Mouse (Mus musculus) intestine, postnatal 0 days (tissue): ENCODE data around the gene Sppl3. TPM values are rescaled to one million over a fixed set of nuclear protein-coding genes. Genes with fewer than 3 reads are reported as not detected.
A peak's percentile ranks its signal among the peaks of the same experiment; 100 is the strongest.

Experiments
- ATAC-seq: fragments of 200-750 bp; cut with Nextera tagmentation; 2 replicates; pipeline ENCODE4 v1.8.0; 2017; ENCODE audit warnings: mild to moderate bottlenecking, moderate TSS enrichment, moderate library complexity
- H3K27ac ChIP-seq: fragments of 300-500 bp; sonication (generic); 2 replicates; pipeline ENCODE4 v1.5.1; 2014; ENCODE audit warnings: mild to moderate bottlenecking, low read depth, low read length, moderate library complexity
- H3K27me3 ChIP-seq: fragments of 300-500 bp; sonication (generic); replicated peaks from 2 replicates; pipeline ENCODE4 v1.6.1; 2014; ENCODE audit warnings: low read length, mixed read lengths; ENCODE audit not compliant: control insufficient read depth, insufficient read depth
- H3K36me3 ChIP-seq: fragments of 300-500 bp; sonication (generic); 2 replicates; pipeline ENCODE4 v1.6.1; 2014; ENCODE audit warnings: mild to moderate bottlenecking, moderate library complexity; ENCODE audit not compliant: control insufficient read depth, insufficient read depth
- H3K4me1 ChIP-seq: fragments of 300-500 bp; sonication (generic); replicated peaks from 2 replicates; pipeline ENCODE4 v1.6.1; 2014; ENCODE audit warnings: antibody characterized with exemption, low read length, mixed read lengths; ENCODE audit not compliant: control insufficient read depth, insufficient read depth
- H3K4me2 ChIP-seq: fragments of 300-500 bp; sonication (generic); replicated peaks from 2 replicates; pipeline ENCODE4 v1.6.1; 2014; ENCODE audit warnings: low read depth, mild to moderate bottlenecking, moderate library complexity
- H3K4me3 ChIP-seq: fragments of 300-500 bp; sonication (generic); 2 replicates; pipeline ENCODE4 v1.5.1; 2014; ENCODE audit warnings: low read depth, low read length
- H3K9ac ChIP-seq: fragments of 300-500 bp; sonication (generic); 2 replicates; pipeline ENCODE4 v1.6.1; 2014; ENCODE audit warnings: mild to moderate bottlenecking, low read depth, low read length
- H3K9me3 ChIP-seq: fragments of 300-500 bp; sonication (generic); 2 replicates; pipeline ENCODE4 v1.6.1; 2016; ENCODE audit warnings: mixed run types; ENCODE audit not compliant: control insufficient read depth
- CTCF ChIP-seq: sonication (generic); IDR thresholded peaks from 2 replicates; pipeline ENCODE4 v1.5.1; 2016; ENCODE audit warnings: low read depth, mild to moderate bottlenecking, control low read depth, antibody characterized with exemption, moderate library complexity
- WGBS: fragments of 180-500 bp; shearing (Covaris S2); extraction: QIAGEN DNeasy Blood & Tissue Kit; methylation state at CpG from one replicate; pipeline ENCODE4 v1.1.7; 2014; 5-methylcytosine and 5-hydroxymethylcytosine counted together
- polyA plus RNA-seq: library from polyadenylated mRNA; unstranded; fragments of >200 nt; fragmentation: Nextera tagmentation; extraction: Ambion mirVana; gene quantifications from 2 replicates; pipeline ENCODE4 v1.2.1, GENCODE M21; 2015

Sppl3 gene
- polyA plus RNA-seq, 1 experiment from 2014 or later, result 20.8 TPM

GRCm38 (mm10) chr5:115013436-115013835 is 2.5 kb downstream of the Sppl3 start:
- Histone ChIP-seq H3K9ac (no peak overlapping the region), H3K36me3 (no peaks in the 10 kb centered on the region), H3K4me3 (no peak overlapping the region; the same call in 1 of the 2 replicates), H3K27me3 (no peaks in the 10 kb centered on the region), H3K27ac (no peak overlapping the region), H3K4me1 (peaks cover 5% of the 10 kb centered on the region; the same call in 1 of the 2 replicates), H3K4me2 (peak overlapping the region; percentile 86; the same call in 1 of the 2 replicates), H3K9me3 (no peaks in the 10 kb centered on the region)
- TF ChIP-seq CTCF, result no peak
- ATAC-seq, result no peak
- WGBS, result 53% methylated on average over 3 of the region's 3 CpGs

GRCm38 (mm10) chr5:115014570-115014969 is 3.6 kb downstream of the Sppl3 start:
- ATAC-seq, result no peak
- no peaks in the 10 kb centered on the region for H3K9me3 ChIP-seq
- no peaks in the 10 kb centered on the region for H3K36me3 ChIP-seq
- WGBS, result 10% methylated on average over 1 of the region's 1 CpGs
- no peak overlapping the region for H3K9ac ChIP-seq
- H3K27me3 ChIP-seq, result no peaks in the 10 kb centered on the region
- H3K4me3 ChIP-seq, result no peak overlapping the region
- H3K4me2 ChIP-seq, result no peak overlapping the region
- H3K4me1 ChIP-seq, result peaks cover 11% of the 10 kb centered on the region
- no peak overlapping the region for H3K27ac ChIP-seq
- no peak for TF ChIP-seq CTCF

- Histone ChIP-seq H3K9me3 (no peaks in the 10 kb centered on the region), H3K4me3 (no peak overlapping the region), H3K27ac (no peak overlapping the region), H3K4me1 (peaks cover 11% of the 10 kb centered on the region), H3K4me2 (no peak overlapping the region), H3K27me3 (no peaks in the 10 kb centered on the region), H3K36me3 (no peaks in the 10 kb centered on the region), H3K9ac (no peak overlapping the region)
- no peak for TF ChIP-seq CTCF
- ATAC-seq, result no peak
- 39% methylated on average over 4 of the region's 4 CpGs for WGBS
Observed at GRCm38 (mm10) chr5:115015121-115015520, 4.2 kb downstream of the Sppl3 start.

GRCm38 (mm10) chr5:115018270-115018669 is 7.3 kb downstream of the Sppl3 start:
- H3K27ac ChIP-seq, result no peak overlapping the region
- H3K4me3 ChIP-seq, result no peak overlapping the region
- WGBS, result 8% methylated on average over 2 of the region's 2 CpGs
- no peak for ATAC-seq
- H3K9ac ChIP-seq, result no peak overlapping the region
- peaks cover 12% of the 10 kb centered on the region for H3K4me1 ChIP-seq
- no peaks in the 10 kb centered on the region for H3K36me3 ChIP-seq
- H3K4me2 ChIP-seq, result peak overlapping the region; percentile 11
- no peaks in the 10 kb centered on the region for H3K27me3 ChIP-seq
- H3K9me3 ChIP-seq, result no peaks in the 10 kb centered on the region
- TF ChIP-seq CTCF, result no peak

GRCm38 (mm10) chr5:115018813-115019212 is 7.9 kb downstream of the Sppl3 start:
- Histone ChIP-seq H3K9ac (0 out of 2 replicates have a peak overlapping the region, but pooled peaks have one; percentile 17), H3K4me1 (peaks cover 8% of the 10 kb centered on the region), H3K27me3 (no peaks in the 10 kb centered on the region), H3K27ac (peak overlapping the region; percentile 71), H3K36me3 (no peaks in the 10 kb centered on the region), H3K9me3 (no peaks in the 10 kb centered on the region), H3K4me3 (no peak overlapping the region), H3K4me2 (peak overlapping the region; percentile 24; the same call in 1 of the 2 replicates)
- 28% methylated on average over 4 of the region's 4 CpGs for WGBS
- no peak for TF ChIP-seq CTCF
- ATAC-seq, result no peak

GRCm38 (mm10) chr5:115022021-115022420 is 11.1 kb downstream of the Sppl3 start:
- H3K27me3 ChIP-seq, result no peaks in the 10 kb centered on the region
- 63% methylated on average over 7 of the region's 7 CpGs for WGBS
- no peak overlapping the region for H3K4me3 ChIP-seq
- H3K4me2 ChIP-seq, result no peak overlapping the region
- no peak for TF ChIP-seq CTCF
- no peak overlapping the region for H3K9ac ChIP-seq
- H3K36me3 ChIP-seq, result no peaks in the 10 kb centered on the region
- H3K9me3 ChIP-seq, result no peaks in the 10 kb centered on the region
- peaks cover 10% of the 10 kb centered on the region for H3K4me1 ChIP-seq
- no peak for ATAC-seq
- H3K27ac ChIP-seq, result no peak overlapping the region

GRCm38 (mm10) chr5:115026170-115026569 is 15.2 kb downstream of the Sppl3 start:
- peak; percentile 34; the same call in 1 of the 2 replicates for TF ChIP-seq CTCF
- no peak overlapping the region for H3K4me3 ChIP-seq
- no peaks in the 10 kb centered on the region for H3K9me3 ChIP-seq
- no peak for ATAC-seq
- H3K36me3 ChIP-seq, result no peaks in the 10 kb centered on the region
- H3K27me3 ChIP-seq, result no peaks in the 10 kb centered on the region
- H3K4me2 ChIP-seq, result no peak overlapping the region
- 0 out of 2 replicates have a peak, but pooled peaks cover 4% of the 10 kb centered on the region for H3K4me1 ChIP-seq
- H3K27ac ChIP-seq, result no peak overlapping the region
- no peak overlapping the region for H3K9ac ChIP-seq
- WGBS, result 69% methylated on average over 4 of the region's 4 CpGs
